Mouse (Mus musculus) G1E (cell line): ENCODE data around the gene Tango6. TPM values are rescaled to one million over a fixed set of nuclear protein-coding genes. Genes with fewer than 3 reads are reported as not detected.
"Not testable (repeated sequence)": the region's sequence is repeated elsewhere in the genome, so short reads cannot be mapped to it uniquely, and the experiment has no call there.

Experiments used
- ATAC-seq: 2 replicates; pipeline ENCODE4 v1.8.0; 2016; ENCODE audit warnings: mild to moderate bottlenecking; ENCODE audit not compliant: insufficient number of reproducible peaks, poor library complexity, low FRiP score, severe bottlenecking; ENCODE audit errors: extremely low read depth
- DNase-seq: peaks from one replicate; pipeline ENCODE4 v3.0.0; 2012; ENCODE audit warnings: low spot score
- H3K27me3 ChIP-seq: 2 replicates; pipeline ENCODE4 v1.6.1; 2012; ENCODE audit warnings: mild to moderate bottlenecking, low read length, inconsistent platforms; ENCODE audit not compliant: insufficient read depth
- H3K36me3 ChIP-seq: replicated peaks from 2 replicates; pipeline ENCODE3; 2012; ENCODE audit warnings: mild to moderate bottlenecking, inconsistent platforms
- H3K4me1 ChIP-seq: 2 replicates; pipeline ENCODE4 v1.6.1; 2012; ENCODE audit warnings: low read depth, low read length, inconsistent platforms, mixed read lengths; ENCODE audit not compliant: insufficient read depth
- H3K4me3 ChIP-seq: 2 replicates; pipeline ENCODE4 v1.5.1; 2012; ENCODE audit warnings: low read depth, mild to moderate bottlenecking, inconsistent platforms, low read length, moderate library complexity, mixed read lengths
- H3K9me3 ChIP-seq: replicated peaks from 2 replicates; pipeline ENCODE4 v1.6.1; 2012; ENCODE audit warnings: inconsistent platforms
- CTCF ChIP-seq: IDR thresholded peaks from 2 replicates; pipeline ENCODE4 v1.5.1; 2012; ENCODE audit warnings: low read depth, low read length, inconsistent platforms, mixed read lengths
- GATA1 ChIP-seq: IDR thresholded peaks from 2 replicates; pipeline ENCODE4 v1.6.1; 2012; ENCODE audit warnings: borderline replicate concordance, low read length, inconsistent platforms, mixed read lengths
- GATA2 ChIP-seq: IDR thresholded peaks from 2 replicates; pipeline ENCODE4 v1.6.1; 2012; ENCODE audit warnings: low read depth, low read length, inconsistent platforms, borderline replicate concordance
- POLR2AphosphoS5 ChIP-seq: IDR thresholded peaks from 2 replicates; pipeline ENCODE4 v1.6.1; 2012; ENCODE audit warnings: low read depth, low read length, inconsistent platforms; ENCODE audit not compliant: insufficient replicate concordance
- TAL1 ChIP-seq: conservative IDR thresholded peaks from 2 replicates; pipeline ENCODE4 v1.6.1; 2012; ENCODE audit warnings: low read depth, low read length, inconsistent platforms, mixed read lengths
- polyA plus RNA-seq: library from polyadenylated mRNA; stranded (reverse); fragments of >175 nt; gene quantifications from 2 replicates; pipeline ENCODE4 v1.2.3, GENCODE M21; 2012
- total RNA-seq, 2 experiments: library from RNA; stranded (forward) in 1 of 2; stranded (reverse) in 1 of 2; fragments of 200-1000 nt in 1 of 2; fragments of >200 nt in 1 of 2; fragmentation: Nextera tagmentation in 1 of 2; gene quantifications; 2 replicates each; pipeline ENCODE4 v1.2.3; 2014 to 2017

The Tango6 gene
- total and polyA plus RNA-seq, 3 experiments, result 2.0 to 6.5 (median 2.7) TPM

DNA sequence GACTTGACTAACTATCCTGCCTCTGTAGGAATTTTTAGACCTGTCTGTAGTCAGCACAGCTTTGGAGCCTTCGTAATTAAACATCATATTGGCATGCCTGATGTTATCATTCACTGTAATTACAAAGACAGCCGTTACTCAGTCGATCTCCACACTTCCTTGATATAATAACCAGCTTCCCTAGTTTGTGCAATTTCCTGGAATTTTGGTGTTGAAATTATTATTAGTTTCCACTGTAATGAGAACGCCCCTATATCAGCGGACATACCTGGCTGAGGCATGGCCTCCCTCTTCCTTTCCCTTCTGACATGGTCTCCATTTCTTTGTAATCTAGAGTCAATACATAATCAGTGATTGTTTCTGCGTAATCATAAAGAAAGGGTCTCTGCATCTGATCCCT lies 89.2 kb downstream of the Tango6 start:
- Histone ChIP-seq H3K4me3 (no peak overlapping the region), H3K9me3 (no peaks in the 10 kb centered on the region), H3K27me3 (no peaks in the 10 kb centered on the region), H3K36me3 (no peaks in the 10 kb centered on the region), H3K4me1 (no peaks in the 10 kb centered on the region)
- TF ChIP-seq POLR2AphosphoS5, result no peak
- no peak for TF ChIP-seq GATA2
- no peak for TF ChIP-seq CTCF
- no peak for TF ChIP-seq TAL1
- TF ChIP-seq GATA1, result no peak
- ATAC-seq (no peak), DNase-seq (no peak)

DNA sequence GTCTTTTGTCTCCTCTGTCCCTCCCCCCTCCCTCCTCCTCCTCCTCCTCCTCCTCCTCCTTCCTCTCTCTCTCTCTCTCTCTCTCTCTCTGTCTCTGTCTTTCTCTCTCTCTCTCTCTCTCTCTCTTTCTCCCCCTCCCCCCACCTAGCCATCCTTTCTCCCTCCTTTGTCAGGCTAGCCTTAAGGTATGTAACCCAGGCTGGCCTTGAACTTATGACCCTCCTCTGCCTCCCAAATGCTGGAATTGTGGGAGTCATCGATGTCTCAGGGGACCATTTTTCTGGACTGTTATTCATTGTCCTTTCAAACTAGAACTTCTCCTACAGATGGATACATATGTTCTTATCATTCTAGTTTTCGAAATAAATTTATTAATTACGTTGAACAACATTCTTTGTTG lies 89.6 kb downstream of the Tango6 start:
- Histone ChIP-seq H3K4me3 (no peak overlapping the region), H3K36me3 (no peaks in the 10 kb centered on the region), H3K4me1 (no peaks in the 10 kb centered on the region), H3K9me3 (no peaks in the 10 kb centered on the region), H3K27me3 (no peaks in the 10 kb centered on the region)
- DNase-seq (no peak), ATAC-seq (no peak)
- TF ChIP-seq POLR2AphosphoS5 (no peak), GATA1 (no peak), CTCF (no peak), GATA2 (no peak), TAL1 (no peak)

DNA sequence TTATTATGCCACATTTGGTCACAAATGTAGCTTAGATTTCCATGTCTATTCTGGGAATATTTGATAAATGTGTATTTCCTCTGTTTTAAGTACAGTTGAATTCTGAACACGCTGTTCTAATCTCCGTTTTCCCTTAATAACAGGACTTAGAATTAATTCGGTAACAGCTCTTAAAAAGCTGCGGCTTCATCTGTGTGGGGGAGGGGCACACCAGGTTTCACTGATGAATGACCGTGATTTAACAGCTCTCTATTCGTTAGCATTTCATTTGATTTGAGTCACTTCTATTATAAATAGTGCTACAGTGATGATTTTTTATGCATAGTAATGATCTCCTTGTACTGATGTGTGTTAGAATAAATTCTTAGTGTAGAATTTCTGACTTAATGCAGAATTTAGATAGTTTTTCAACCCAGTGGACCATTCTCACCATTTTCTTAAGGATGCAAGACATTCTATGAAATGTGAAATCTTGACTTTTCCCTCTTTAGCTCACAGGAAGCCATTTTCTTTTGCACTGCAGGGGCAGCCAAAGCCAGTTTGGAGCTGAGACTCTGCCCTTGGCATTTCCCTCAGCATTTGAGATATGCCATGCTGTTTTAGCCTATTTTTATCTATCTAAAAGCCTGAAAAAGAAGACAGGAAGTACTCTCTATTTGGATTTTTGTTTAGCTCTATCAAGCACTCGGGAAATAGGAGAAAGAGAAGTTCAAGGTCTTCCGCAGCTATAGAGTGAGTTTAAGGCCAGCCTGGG lies 91.9 kb downstream of the Tango6 start:
- TF ChIP-seq CTCF (no peak), TAL1 (no peak), GATA2 (no peak), POLR2AphosphoS5 (no peak), GATA1 (no peak)
- no peak for DNase-seq
- H3K4me1 ChIP-seq, result no peaks in the 10 kb centered on the region
- no peaks in the 10 kb centered on the region for H3K27me3 ChIP-seq
- no peak overlapping the region for H3K4me3 ChIP-seq
- H3K9me3 ChIP-seq, result no peaks in the 10 kb centered on the region
- no peaks in the 10 kb centered on the region for H3K36me3 ChIP-seq
- ATAC-seq, result no peak

DNA sequence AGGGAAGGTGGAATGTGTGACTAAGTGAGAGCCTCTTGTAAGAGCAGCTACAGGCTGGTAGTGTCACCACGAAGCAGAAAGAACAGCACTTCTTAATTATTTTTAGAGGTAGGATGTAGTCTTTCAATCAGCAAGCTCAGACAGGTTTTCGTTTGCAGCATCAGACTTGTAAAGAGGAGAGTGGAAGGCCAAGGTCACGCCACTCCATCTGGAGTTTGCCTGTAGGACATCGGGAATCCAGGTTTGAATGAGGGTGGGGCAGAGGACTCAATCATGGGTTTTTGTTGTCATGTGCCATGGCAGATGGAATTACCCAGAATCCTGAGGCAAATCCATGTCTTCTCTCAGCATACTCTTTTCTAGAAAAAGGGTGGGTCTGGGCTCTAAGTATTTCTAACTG lies 106.8 kb downstream of the Tango6 start:
- no peaks in the 10 kb centered on the region for H3K27me3 ChIP-seq
- ATAC-seq, result no peak

DNA sequence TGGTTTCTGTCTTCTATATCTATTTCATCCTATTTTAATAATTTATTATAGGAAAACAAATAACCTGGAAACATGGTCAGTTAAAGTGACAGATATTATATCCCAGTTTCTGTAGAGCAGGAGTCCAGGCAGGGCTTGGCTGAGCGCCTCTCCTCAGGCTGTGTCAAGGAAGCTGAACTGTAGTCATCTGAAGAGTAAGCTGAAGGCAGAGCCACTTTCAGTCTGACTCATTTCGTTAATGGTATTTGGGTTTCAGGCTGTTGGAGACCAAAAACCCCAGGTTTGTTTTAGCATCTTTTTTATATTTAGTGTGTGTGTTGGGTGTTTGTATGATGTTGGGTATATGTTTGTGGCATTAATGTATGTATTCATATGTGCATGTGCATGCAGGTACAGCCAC lies 112.0 kb downstream of the Tango6 start:
- Histone ChIP-seq H3K36me3 (no peaks in the 10 kb centered on the region), H3K9me3 (no peaks in the 10 kb centered on the region), H3K27me3 (no peaks in the 10 kb centered on the region), H3K4me1 (no peaks in the 10 kb centered on the region), H3K4me3 (no peak overlapping the region)
- ATAC-seq (no peak), DNase-seq (no peak)
- TF ChIP-seq TAL1 (no peak), POLR2AphosphoS5 (no peak), GATA2 (no peak), CTCF (no peak), GATA1 (no peak)

More for the DNA sequence above, 106.8 kb downstream of the Tango6 start:
- Histone ChIP-seq H3K4me3 (no peak overlapping the region), H3K36me3 (peaks cover 2% of the 10 kb centered on the region), H3K4me1 (no peaks in the 10 kb centered on the region), H3K9me3 (no peaks in the 10 kb centered on the region)
- no peak for TF ChIP-seq TAL1
- TF ChIP-seq POLR2AphosphoS5, result no peak
- no peak for TF ChIP-seq GATA1
- no peak for TF ChIP-seq CTCF
- TF ChIP-seq GATA2, result no peak
- no peak for DNase-seq

DNA sequence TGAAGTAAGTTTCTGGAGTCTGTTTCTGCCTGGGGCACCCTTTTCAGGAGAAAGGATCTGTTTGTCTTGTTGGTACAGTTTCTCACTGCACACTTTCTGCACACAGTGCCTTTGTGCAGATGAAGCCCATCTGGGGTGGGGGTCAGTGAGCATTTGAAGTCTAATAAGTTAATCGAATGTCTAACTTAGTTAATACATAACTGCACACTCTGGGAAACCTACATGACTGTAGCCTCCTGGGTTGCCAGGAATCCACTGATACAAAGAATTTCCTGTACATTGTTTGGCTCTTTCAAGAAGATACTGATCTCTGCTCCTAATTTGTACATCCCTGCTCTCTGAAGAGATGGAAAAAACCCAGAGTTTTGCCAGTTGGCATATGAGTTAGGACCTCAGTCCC lies 117.0 kb downstream of the Tango6 start:
- Histone ChIP-seq H3K4me1 (no peaks in the 10 kb centered on the region), H3K4me3 (no peak overlapping the region), H3K9me3 (no peaks in the 10 kb centered on the region), H3K36me3 (peaks cover 2% of the 10 kb centered on the region), H3K27me3 (no peaks in the 10 kb centered on the region)
- DNase-seq (no peak), ATAC-seq (no peak)
- TF ChIP-seq GATA2, result no peak
- TF ChIP-seq POLR2AphosphoS5, result no peak
- TF ChIP-seq CTCF, result no peak
- TF ChIP-seq GATA1, result no peak
- TF ChIP-seq TAL1, result no peak

DNA sequence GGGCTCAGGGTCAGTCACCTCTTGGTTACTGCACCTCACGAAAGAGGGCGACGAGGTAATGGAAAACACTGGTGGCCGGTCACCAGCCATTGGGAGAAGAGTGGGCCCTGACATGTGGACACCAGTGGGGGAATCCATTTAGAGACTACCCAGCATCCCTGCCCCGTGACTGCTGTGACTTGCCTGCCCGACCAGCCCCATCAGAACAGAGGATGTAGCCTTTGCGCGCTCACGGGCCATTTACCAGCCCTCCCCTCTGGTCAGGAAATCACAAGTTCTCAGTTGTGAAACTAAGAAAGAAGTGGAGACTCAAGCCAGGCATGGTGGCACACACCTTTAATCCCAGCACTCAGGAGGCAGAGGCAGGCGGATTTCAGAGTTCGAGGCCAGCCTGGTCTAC lies 118.4 kb downstream of the Tango6 start:
- DNase-seq (no peak), ATAC-seq (no peak)
- H3K36me3 ChIP-seq, result peaks cover 2% of the 10 kb centered on the region
- H3K9me3 ChIP-seq, result peaks cover 4% of the 10 kb centered on the region; the same call in 1 of the 2 replicates
- H3K4me1 ChIP-seq, result no peaks in the 10 kb centered on the region
- no peak overlapping the region for H3K4me3 ChIP-seq
- no peak for TF ChIP-seq GATA2
- TF ChIP-seq TAL1, result no peak
- no peaks in the 10 kb centered on the region for H3K27me3 ChIP-seq

DNA sequence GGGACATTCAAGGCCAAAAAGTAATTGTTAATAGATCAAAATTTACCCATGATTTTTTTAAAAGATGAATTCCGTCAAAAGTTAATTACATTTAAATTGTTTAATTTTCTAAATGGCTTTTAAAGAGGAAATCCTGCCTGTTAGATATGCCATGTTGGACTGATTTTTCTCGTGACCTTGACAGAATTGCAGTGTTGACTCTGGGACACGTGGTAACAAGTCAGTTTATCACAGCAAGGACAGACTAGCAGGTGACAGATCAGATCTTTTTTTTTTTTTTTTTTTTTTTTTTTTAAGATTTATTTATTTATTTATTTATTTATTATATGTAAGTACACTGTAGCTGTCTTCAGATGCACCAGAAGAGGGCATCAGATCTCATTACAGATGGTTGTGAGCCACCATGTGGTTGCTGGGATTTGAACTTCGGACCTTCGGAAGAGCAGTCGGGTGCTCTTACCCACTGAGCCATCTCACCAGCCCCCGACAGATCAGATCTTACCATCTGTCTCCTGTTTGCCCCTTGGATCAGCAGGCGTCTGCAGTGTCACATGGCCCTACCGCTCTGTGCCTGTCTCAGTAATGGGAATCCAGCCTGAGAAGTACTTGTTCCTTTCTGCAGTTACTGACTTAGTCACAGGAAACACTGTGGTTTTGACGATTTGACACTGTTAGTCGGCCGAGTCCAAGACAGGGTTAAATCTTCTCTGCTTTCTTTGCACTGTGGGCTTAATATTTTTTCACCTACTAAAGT lies 119.7 kb downstream of the Tango6 start:
- H3K36me3 ChIP-seq, H3K4me3 ChIP-seq, H3K27me3 ChIP-seq, H3K9me3 ChIP-seq, DNase-seq, H3K4me1 ChIP-seq, ATAC-seq: not testable (repeated sequence)
